Mouse (Mus musculus) embryonic facial prominence, embryonic 12.5 days (tissue): ENCODE measurements at regions not wholly inside any gene's neighbourhood (a gene's known extent, or its start where the extent isn't known, plus 50 kb on each side); places are given as distances from the start of the nearest gene placed in this dataset.

Experiments
- ATAC-seq: fragments of 200-750 bp; cut with Nextera tagmentation; 2 replicates; pipeline ENCODE4 v1.8.0; 2017; ENCODE audit not compliant: insufficient number of reproducible peaks, insufficient read depth, low FRiP score, low TSS enrichment
- H3K27ac ChIP-seq: fragments of 300-500 bp; sonication (generic); 2 replicates; pipeline ENCODE4 v1.5.1; 2016; ENCODE audit warnings: mild to moderate bottlenecking
- H3K27me3 ChIP-seq: fragments of 300-500 bp; sonication (generic); 2 replicates; pipeline ENCODE4 v1.6.1; 2016; ENCODE audit warnings: mild to moderate bottlenecking, moderate library complexity
- H3K36me3 ChIP-seq: fragments of 300-500 bp; sonication (generic); 2 replicates; pipeline ENCODE4 v1.6.1; 2016; ENCODE audit warnings: mild to moderate bottlenecking
- H3K4me1 ChIP-seq: fragments of 300-500 bp; sonication (generic); 2 replicates; pipeline ENCODE4 v1.6.1; 2016
- H3K4me2 ChIP-seq: fragments of 300-500 bp; sonication (generic); replicated peaks from 2 replicates; pipeline ENCODE4 v1.6.1; 2016; ENCODE audit warnings: mild to moderate bottlenecking, moderate library complexity
- H3K4me3 ChIP-seq: fragments of 300-500 bp; sonication (generic); 2 replicates; pipeline ENCODE4 v1.5.1; 2016; ENCODE audit warnings: mild to moderate bottlenecking
- H3K9ac ChIP-seq: fragments of 300-500 bp; sonication (generic); 2 replicates; pipeline ENCODE4 v1.6.1; 2016; ENCODE audit warnings: mild to moderate bottlenecking, moderate library complexity
- H3K9me3 ChIP-seq: fragments of 300-500 bp; sonication (generic); 2 replicates; pipeline ENCODE4 v1.6.1; 2016; ENCODE audit warnings: mild to moderate bottlenecking, moderate library complexity
- WGBS: fragments of 180-500 bp; shearing (Covaris S2); methylation state at CpG from one replicate; pipeline ENCODE4 v1.1.7; 2016; 5-methylcytosine and 5-hydroxymethylcytosine counted together

DNA sequence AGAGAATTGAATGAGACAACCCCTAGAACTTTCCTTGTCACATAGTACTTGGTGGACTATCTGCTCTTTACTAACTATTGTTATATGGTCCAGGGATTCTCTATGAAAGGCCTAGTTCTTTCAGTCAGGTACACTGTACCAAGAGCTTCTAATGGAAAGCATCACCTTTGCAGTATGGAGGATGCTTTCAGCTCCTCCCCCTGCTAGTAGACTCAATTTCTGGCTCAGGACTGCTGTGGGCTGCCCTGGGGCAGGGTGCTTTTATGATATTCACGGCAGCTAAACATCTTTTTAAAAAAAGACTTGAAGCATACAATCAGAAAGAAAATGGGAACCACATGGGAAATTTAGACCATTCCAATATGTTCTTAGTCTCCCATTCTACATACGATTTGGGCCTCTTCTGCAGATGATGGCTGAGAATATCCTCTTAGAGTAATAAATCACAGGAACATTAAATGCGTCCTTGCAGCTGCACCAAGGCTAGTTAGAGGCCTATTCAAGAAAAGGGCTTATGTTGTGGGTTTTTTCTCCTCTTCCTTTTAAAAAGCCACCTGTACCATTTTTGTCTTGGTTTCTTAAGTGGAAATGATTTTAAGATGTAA lies 61.7 kb upstream of the 6030498E09Rik start:
- peak overlapping the region; percentile 50; the same call in 1 of the 2 replicates for H3K27ac ChIP-seq
- no peak overlapping the region for H3K4me2 ChIP-seq
- H3K9ac ChIP-seq = no peak overlapping the region
- H3K9me3 ChIP-seq = no peaks in the 10 kb centered on the region
- H3K4me3 ChIP-seq = no peak overlapping the region
- ATAC-seq = 0 out of 2 replicates have a peak, but pooled peaks have one; percentile 60
- H3K27me3 ChIP-seq = no peaks in the 10 kb centered on the region
- no peaks in the 10 kb centered on the region for H3K4me1 ChIP-seq
- no peaks in the 10 kb centered on the region for H3K36me3 ChIP-seq
- WGBS = 39% methylated on average over 3 of the region's 3 CpGs

DNA sequence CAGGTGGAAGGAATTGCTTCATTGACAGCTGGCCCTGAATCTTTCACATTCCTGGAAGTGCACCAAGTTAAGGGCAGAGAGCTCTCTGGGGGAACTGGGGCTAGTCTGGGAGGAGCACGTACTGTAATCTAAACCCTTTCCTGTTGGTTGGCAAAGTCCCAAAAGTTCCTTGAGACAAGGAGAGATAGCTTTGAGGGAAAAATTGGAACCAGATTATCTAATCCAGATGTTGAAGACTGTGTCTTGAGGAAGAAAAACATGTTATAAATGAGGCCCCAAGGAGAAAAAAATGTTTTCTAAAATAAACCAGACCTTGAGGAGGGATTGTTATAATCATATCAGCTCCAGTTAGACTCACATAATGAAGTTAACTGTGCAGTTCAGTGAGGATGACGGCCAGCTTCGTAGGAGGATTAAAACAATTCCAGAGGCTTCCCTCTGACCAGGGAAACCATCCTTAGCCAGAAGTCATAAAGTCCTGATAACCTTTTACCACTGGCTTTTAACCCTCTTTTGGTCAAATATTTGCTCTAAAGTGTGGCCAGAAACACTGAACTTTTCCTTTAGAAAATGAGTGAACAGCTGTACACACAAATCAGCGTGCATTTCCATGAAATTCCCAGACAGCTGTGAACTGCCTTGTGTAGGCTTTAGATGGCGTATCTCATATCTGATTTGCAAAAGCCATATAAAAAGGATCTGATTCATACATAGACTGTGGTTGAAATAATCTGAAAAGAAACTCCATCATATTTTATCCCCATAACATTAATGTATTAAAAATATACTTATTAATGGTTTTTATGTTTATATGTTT lies 60.8 kb upstream of the 6030498E09Rik start:
- WGBS = 42% methylated on average over 5 of the region's 5 CpGs
- H3K36me3 ChIP-seq = no peaks in the 10 kb centered on the region
- H3K4me1 ChIP-seq = no peaks in the 10 kb centered on the region
- no peak overlapping the region for H3K4me2 ChIP-seq
- ATAC-seq = peak; percentile 90
- no peak overlapping the region for H3K9ac ChIP-seq
- no peaks in the 10 kb centered on the region for H3K27me3 ChIP-seq
- 0 out of 2 replicates have a peak overlapping the region, but pooled peaks have one; percentile 57 for H3K27ac ChIP-seq
- H3K9me3 ChIP-seq = no peaks in the 10 kb centered on the region
- no peak overlapping the region for H3K4me3 ChIP-seq
